Mouse (Mus musculus): ENCODE data around the gene Creb3.

- no peak for TF ChIP-seq POLR2A (IDR thresholded peaks at IDR 0.05; ENCODE audit: borderline replicate concordance, extremely low read depth, low read depth, low read length)
- TF ChIP-seq CTCF (IDR thresholded peaks at IDR 0.05; ENCODE audit: insufficient read depth, low read length), result no peak
Measured at GRCm38 (mm10) chr4:43513300-43513699, 48.8 kb upstream of the Creb3 start.
